Mouse (Mus musculus): ENCODE results near the gene Scnn1b. TPM values are rescaled to one million over a fixed set of nuclear protein-coding genes. Genes with fewer than 3 reads are reported as not detected.
A peak's percentile ranks its signal among the peaks of the same experiment; 100 is the strongest.

The Scnn1b gene
- total and polyA plus RNA-seq, 3 experiments = not detected

- TF ChIP-seq JUND (IDR thresholded peaks at IDR 0.05; ENCODE audit: low read depth, low read length) (no peak), USF2 (IDR thresholded peaks at IDR 0.05; ENCODE audit: borderline replicate concordance in 1 of 2, insufficient read depth in 1 of 2, low read depth in 1 of 2, low read length in 2 of 2) (no peak), BHLHE40 (IDR thresholded peaks at IDR 0.05; ENCODE audit: borderline replicate concordance, low read depth, low read length) (no peak), USF1 (IDR thresholded peaks at IDR 0.05; ENCODE audit: low read depth, low read length) (no peak), POLR2A (IDR thresholded peaks at IDR 0.05; ENCODE audit: control insufficient read depth in 1 of 2, insufficient read depth in 1 of 2, low read depth in 1 of 2, low read length in 2 of 2, poor library complexity in 1 of 2) (no peak), MYC (IDR thresholded peaks at IDR 0.05; ENCODE audit: low read depth, low read length) (no peak), ETS1 (IDR thresholded peaks at IDR 0.05; ENCODE audit: low read depth, low read length) (no peak), TAL1 (IDR thresholded peaks at IDR 0.05; ENCODE audit: low read length) (no peak), CHD1 (IDR thresholded peaks at IDR 0.05; ENCODE audit: low read depth, low read length) (no peak), ZC3H11A (IDR thresholded peaks at IDR 0.05; ENCODE audit: low read depth, low read length) (no peak), SIN3A (IDR thresholded peaks at IDR 0.05; ENCODE audit: low read length) (no peak)
- H3K36me3 ChIP-seq (ENCODE audit: control insufficient read depth in 1 of 2, insufficient read depth in 2 of 2, low read length in 2 of 2) = no peaks in the 10 kb centered on the region
These were observed 31.9 kb downstream of the Scnn1b start for GRCm38 (mm10) chr7:121896689-121897088.

GRCm38 (mm10) chr7:121899311-121899710, 34.5 kb downstream of the Scnn1b start:
- Histone ChIP-seq H3K36me3 (ENCODE audit: control insufficient read depth in 1 of 2, insufficient read depth in 2 of 2, low read length in 2 of 2) (no peaks in the 10 kb centered on the region), H3K9me3 (replicated peaks; ENCODE audit: insufficient read depth, low read length) (no peaks in the 10 kb centered on the region), H3K27me3 (ENCODE audit: control insufficient read depth in 1 of 2, insufficient read depth in 2 of 2, low read length in 2 of 2) (peaks cover 0 to 2% of the 10 kb centered on the region in 2 experiments; a peak in 1 of 4 replicates), H3K9ac (ENCODE audit: control insufficient read depth, low read depth, low read length, poor library complexity, severe bottlenecking) (no peak overlapping the region), H3K4me1 (ENCODE audit: control insufficient read depth in 1 of 2, insufficient read depth in 2 of 2, low read length in 2 of 2) (no peaks in the 10 kb centered on the region), H3K27ac (ENCODE audit: control insufficient read depth, low read depth, low read length) (no peak overlapping the region), H3K4me3 (ENCODE audit: control insufficient read depth in 1 of 2, insufficient read depth in 1 of 2, low read depth in 2 of 2, low read length in 2 of 2) (no peak overlapping the region), H3K79me2 (ENCODE audit: control insufficient read depth, insufficient read depth, low read length, poor library complexity) (no peaks in the 10 kb centered on the region)
- no peak for TF ChIP-seq MYC (IDR thresholded peaks at IDR 0.05; ENCODE audit: low read depth, low read length)
- TF ChIP-seq JUND (IDR thresholded peaks at IDR 0.05; ENCODE audit: low read depth, low read length) = no peak
- peak; percentile 22 to 38 (median 30); a peak in 5 of 6 replicates for TF ChIP-seq CTCF (IDR thresholded peaks at IDR 0.05 in 2 of 3, conservative IDR thresholded peaks at IDR 0.05 in 1 of 3; ENCODE audit: control insufficient read depth in 1 of 3, insufficient read depth in 1 of 3, low read depth in 2 of 3, low read length in 3 of 3, poor library complexity in 1 of 3, severe bottlenecking in 1 of 3)
- TF ChIP-seq EP300 (IDR thresholded peaks at IDR 0.05; ENCODE audit: low read depth in 1 of 2, low read length in 2 of 2) = no peak
- no peak for DNase-seq (ENCODE audit: low read depth, low spot score)

More at GRCm38 (mm10) chr7:121896689-121897088, 31.9 kb downstream of the Scnn1b start:
- Histone ChIP-seq H3K27me3 (ENCODE audit: control insufficient read depth in 1 of 2, insufficient read depth in 2 of 2, low read length in 2 of 2) (peaks cover 0 to 2% of the 10 kb centered on the region in 2 experiments; a peak in 1 of 4 replicates), H3K9ac (ENCODE audit: control insufficient read depth, low read depth, low read length, poor library complexity, severe bottlenecking) (no peak overlapping the region), H3K4me1 (ENCODE audit: control insufficient read depth in 1 of 2, insufficient read depth in 2 of 2, low read length in 2 of 2) (no peaks in the 10 kb centered on the region), H3K27ac (ENCODE audit: control insufficient read depth, low read depth, low read length) (no peak overlapping the region), H3K4me3 (ENCODE audit: control insufficient read depth in 1 of 2, insufficient read depth in 1 of 2, low read depth in 2 of 2, low read length in 2 of 2) (no peak overlapping the region), H3K9me3 (replicated peaks; ENCODE audit: insufficient read depth, low read length) (no peaks in the 10 kb centered on the region), H3K79me2 (ENCODE audit: control insufficient read depth, insufficient read depth, low read length, poor library complexity) (no peaks in the 10 kb centered on the region)
- no peak for DNase-seq (ENCODE audit: low read depth, low spot score)

DNA sequence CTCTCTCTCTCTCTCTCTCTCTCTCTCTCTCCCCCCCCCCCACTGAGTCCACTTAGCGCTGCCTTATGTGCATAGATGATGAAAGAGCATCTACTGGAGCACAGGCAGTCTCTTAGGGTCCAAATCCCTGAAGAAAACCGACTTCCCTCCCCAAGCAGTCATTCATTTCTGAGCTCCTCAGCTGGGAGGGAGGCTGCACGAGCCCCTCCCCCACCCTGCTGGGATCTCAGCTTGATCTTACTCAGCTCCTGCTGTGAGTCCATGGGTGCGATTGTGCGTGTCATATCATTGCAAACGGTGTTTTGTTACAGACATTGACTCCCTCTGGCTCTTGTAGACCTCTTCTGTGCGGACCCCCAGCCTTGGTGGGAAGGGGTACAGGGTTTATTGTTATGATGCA, 35.1 kb downstream of the Scnn1b start:
- H3K4me1 ChIP-seq (ENCODE audit: control insufficient read depth in 1 of 2, insufficient read depth in 2 of 2, low read length in 2 of 2) = no peaks in the 10 kb centered on the region
- H3K79me2 ChIP-seq (ENCODE audit: control insufficient read depth, insufficient read depth, low read length, poor library complexity) = no peaks in the 10 kb centered on the region
- DNase-seq (ENCODE audit: low read depth, low spot score) = no peak
- H3K4me3 ChIP-seq (ENCODE audit: control insufficient read depth in 1 of 2, insufficient read depth in 1 of 2, low read depth in 2 of 2, low read length in 2 of 2) = no peak overlapping the region
- no peak overlapping the region for H3K27ac ChIP-seq (ENCODE audit: control insufficient read depth, low read depth, low read length)
- H3K27me3 ChIP-seq (ENCODE audit: control insufficient read depth in 1 of 2, insufficient read depth in 2 of 2, low read length in 2 of 2) = peaks cover 0 to 2% of the 10 kb centered on the region in 2 experiments; a peak in 1 of 4 replicates
- no peaks in the 10 kb centered on the region for H3K36me3 ChIP-seq (ENCODE audit: control insufficient read depth in 1 of 2, insufficient read depth in 2 of 2, low read length in 2 of 2)
- no peaks in the 10 kb centered on the region for H3K9me3 ChIP-seq (replicated peaks; ENCODE audit: insufficient read depth, low read length)
- H3K9ac ChIP-seq (ENCODE audit: control insufficient read depth, low read depth, low read length, poor library complexity, severe bottlenecking) = no peak overlapping the region
- TF ChIP-seq NELFE (IDR thresholded peaks at IDR 0.05; ENCODE audit: low read depth, low read length) (no peak), UBTF (IDR thresholded peaks at IDR 0.05; ENCODE audit: borderline replicate concordance, insufficient read depth, low read depth, low read length) (no peak), POLR2A (IDR thresholded peaks at IDR 0.05; ENCODE audit: control insufficient read depth in 1 of 2, insufficient read depth in 1 of 2, low read depth in 1 of 2, low read length in 2 of 2, poor library complexity in 1 of 2) (no peak), TBP (IDR thresholded peaks at IDR 0.05; ENCODE audit: low read depth, low read length) (no peak), RAD21 (IDR thresholded peaks at IDR 0.05; ENCODE audit: low read depth, low read length) (no peak), SIN3A (IDR thresholded peaks at IDR 0.05; ENCODE audit: low read length) (no peak), TCF12 (IDR thresholded peaks at IDR 0.05; ENCODE audit: low read depth, low read length) (no peak), KAT2A (conservative IDR thresholded peaks at IDR 0.05; ENCODE audit: low read depth, low read length) (no peak), MEF2A (IDR thresholded peaks at IDR 0.05; ENCODE audit: extremely low read depth, insufficient replicate concordance, low read depth, low read length, poor library complexity, severe bottlenecking) (no peak), ZC3H11A (IDR thresholded peaks at IDR 0.05; ENCODE audit: low read depth, low read length) (no peak), E2F4 (IDR thresholded peaks at IDR 0.05; ENCODE audit: borderline replicate concordance, low read depth, low read length) (no peak), MXI1 (IDR thresholded peaks at IDR 0.05; ENCODE audit: low read depth, low read length) (no peak), MAZ (IDR thresholded peaks at IDR 0.05; ENCODE audit: low read depth, low read length) (no peak), USF1 (IDR thresholded peaks at IDR 0.05; ENCODE audit: low read depth, low read length) (no peak), MYB (IDR thresholded peaks at IDR 0.05; ENCODE audit: low read depth, low read length) (no peak), GABPA (IDR thresholded peaks at IDR 0.05; ENCODE audit: low read depth, low read length) (no peak)
